Mouse (Mus musculus): ENCODE data around the gene Ahcyl1. TPM values are rescaled to one million over a fixed set of nuclear protein-coding genes. Genes with fewer than 3 reads are reported as not detected.

Ahcyl1 gene
- polyA plus RNA-seq, 1 experiment from 2014 or later: 131 TPM

DNA sequence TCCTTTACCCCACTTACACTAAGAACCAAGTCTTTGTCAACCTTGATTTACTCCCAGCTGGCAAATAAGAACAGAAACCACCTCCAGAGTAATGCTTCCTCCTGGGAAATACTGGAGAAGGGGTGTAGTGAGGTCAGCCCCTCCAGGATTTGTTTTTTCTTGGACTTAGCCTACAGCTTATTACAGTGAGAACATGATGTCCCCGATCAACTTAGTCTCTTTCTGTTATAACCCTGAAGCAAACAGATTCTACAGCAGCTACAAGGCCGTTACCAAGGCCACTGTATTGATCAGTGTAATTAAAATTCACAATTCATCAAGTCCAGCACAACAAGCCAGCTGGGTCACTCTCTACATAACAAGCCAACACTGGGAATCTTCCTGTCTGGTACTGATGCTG is 6.0 kb downstream of the Ahcyl1 start:
- Histone ChIP-seq H3K27ac (no peak overlapping the region), H3K27me3 (ENCODE audit: control insufficient read depth, insufficient read depth, low read length) (no peaks in the 10 kb centered on the region), H3K4me2 (replicated peaks) (0 out of 2 replicates have a peak overlapping the region, but pooled peaks have one; percentile 0), H3K36me3 (replicated peaks; ENCODE audit: control insufficient read depth, insufficient read depth) (no peaks in the 10 kb centered on the region), H3K4me3 (replicated peaks; ENCODE audit: low read length) (no peak overlapping the region), H3K4me1 (replicated peaks; ENCODE audit: control insufficient read depth, insufficient read depth, low read length) (peaks cover 55% of the 10 kb centered on the region), H3K9me3 (ENCODE audit: control insufficient read depth, low read length) (no peaks in the 10 kb centered on the region), H3K9ac (no peak overlapping the region)
- DNase-seq (ENCODE audit: low spot score): no peak
- WGBS: 33% methylated on average over 2 of the region's 2 CpGs
- 0 out of 2 replicates have a peak, but pooled peaks have one; percentile 29 for ATAC-seq (ENCODE audit: low FRiP score)

DNA sequence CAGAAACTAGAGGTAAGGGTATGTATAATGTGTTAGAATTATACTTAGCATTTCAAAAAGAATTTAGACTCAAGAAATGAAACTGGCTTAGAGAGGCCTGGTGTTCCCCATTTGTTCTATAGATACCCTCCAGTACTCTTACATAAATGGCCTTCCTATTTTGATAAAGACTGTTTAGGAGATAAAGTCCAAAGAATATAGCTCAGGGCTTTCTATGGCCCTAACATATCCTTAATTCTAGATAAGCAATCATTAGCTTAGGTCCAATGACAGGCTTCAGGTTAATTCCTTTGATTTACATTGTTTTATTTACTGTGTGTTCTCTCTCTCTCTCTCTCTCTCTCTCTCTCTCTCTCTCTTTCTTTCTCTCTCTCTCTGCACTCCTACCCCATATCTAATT is 7.1 kb downstream of the Ahcyl1 start:
- Histone ChIP-seq H3K27me3 (ENCODE audit: control insufficient read depth, insufficient read depth, low read length) (no peaks in the 10 kb centered on the region), H3K9me3 (ENCODE audit: control insufficient read depth, low read length) (no peaks in the 10 kb centered on the region), H3K27ac (no peak overlapping the region), H3K4me3 (replicated peaks; ENCODE audit: low read length) (no peak overlapping the region), H3K4me1 (replicated peaks; ENCODE audit: control insufficient read depth, insufficient read depth, low read length) (peaks cover 44% of the 10 kb centered on the region), H3K9ac (no peak overlapping the region), H3K36me3 (replicated peaks; ENCODE audit: control insufficient read depth, insufficient read depth) (no peaks in the 10 kb centered on the region; the same call in 1 of the 2 replicates), H3K4me2 (replicated peaks) (no peak overlapping the region)
- DNase-seq (ENCODE audit: low spot score): no peak
- no peak for ATAC-seq (ENCODE audit: low FRiP score)

DNA sequence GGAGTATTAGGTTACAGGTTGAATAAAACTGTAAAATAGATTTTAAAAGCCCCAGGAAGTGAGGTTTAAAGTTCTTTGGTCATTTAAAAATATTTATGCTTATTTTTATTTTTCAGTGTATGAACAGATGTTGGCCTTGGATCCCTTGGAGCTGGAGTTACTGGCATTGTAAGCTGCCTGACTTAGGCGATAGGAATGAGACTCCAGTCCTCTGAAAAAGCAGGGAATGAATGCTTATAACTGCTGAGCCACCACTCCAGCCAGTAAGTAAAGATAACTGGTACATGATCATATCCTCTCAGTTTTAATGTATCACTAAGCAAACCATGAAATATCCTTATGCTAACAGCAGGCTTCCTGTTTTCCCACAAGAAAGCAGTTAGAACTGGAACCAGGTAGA is 8.1 kb downstream of the Ahcyl1 start:
- H3K4me1 ChIP-seq (replicated peaks; ENCODE audit: control insufficient read depth, insufficient read depth, low read length): peaks cover 34% of the 10 kb centered on the region
- DNase-seq (ENCODE audit: low spot score) (no peak), ATAC-seq (ENCODE audit: low FRiP score) (no peak)
- H3K27ac ChIP-seq: no peak overlapping the region
- no peak overlapping the region for H3K9ac ChIP-seq
- H3K27me3 ChIP-seq (ENCODE audit: control insufficient read depth, insufficient read depth, low read length): no peaks in the 10 kb centered on the region
- no peak overlapping the region for H3K4me3 ChIP-seq (replicated peaks; ENCODE audit: low read length)
- H3K9me3 ChIP-seq (ENCODE audit: control insufficient read depth, low read length): no peaks in the 10 kb centered on the region
- WGBS: 69% methylated on average over 1 of the region's 1 CpGs
- no peaks in the 10 kb centered on the region; the same call in 1 of the 2 replicates for H3K36me3 ChIP-seq (replicated peaks; ENCODE audit: control insufficient read depth, insufficient read depth)
- H3K4me2 ChIP-seq (replicated peaks): no peak overlapping the region

DNA sequence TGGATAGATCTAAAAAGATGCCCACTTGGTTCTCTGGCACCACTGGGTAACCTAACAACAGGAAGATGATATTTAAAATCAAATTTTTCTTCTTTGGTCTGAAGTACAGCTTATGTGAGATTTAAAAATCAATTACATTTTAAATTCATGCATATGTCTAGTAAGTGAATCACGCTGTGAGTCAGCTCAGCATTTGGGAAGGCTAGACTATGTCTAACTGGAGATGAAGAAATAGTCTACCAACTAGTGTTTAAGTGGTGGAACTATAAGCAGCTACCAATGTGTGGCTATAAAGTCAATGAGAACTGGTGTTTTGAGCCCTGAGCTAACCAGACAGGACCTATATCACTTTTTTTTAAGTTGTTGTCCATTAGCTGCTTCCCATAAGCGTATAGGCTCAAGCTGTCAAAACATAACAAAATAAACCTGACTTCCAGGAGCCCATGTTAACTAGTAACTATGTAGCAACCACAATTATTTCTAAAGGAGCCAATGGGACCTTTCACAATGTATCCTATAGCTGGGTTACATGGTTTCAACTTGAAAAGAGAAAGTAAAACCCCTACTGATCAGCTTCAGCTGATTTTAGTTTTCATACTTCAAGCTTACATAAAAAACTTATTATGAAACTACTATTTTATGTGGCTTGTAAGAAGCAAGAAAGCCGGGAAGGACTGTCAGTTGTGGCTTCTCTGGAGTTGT is 9.9 kb downstream of the Ahcyl1 start:
- Histone ChIP-seq H3K9ac (no peak overlapping the region), H3K9me3 (ENCODE audit: control insufficient read depth, low read length) (no peaks in the 10 kb centered on the region), H3K27ac (no peak overlapping the region), H3K4me2 (replicated peaks) (no peak overlapping the region), H3K4me3 (replicated peaks; ENCODE audit: low read length) (no peak overlapping the region), H3K27me3 (ENCODE audit: control insufficient read depth, insufficient read depth, low read length) (no peaks in the 10 kb centered on the region), H3K4me1 (replicated peaks; ENCODE audit: control insufficient read depth, insufficient read depth, low read length) (peaks cover 33% of the 10 kb centered on the region), H3K36me3 (replicated peaks; ENCODE audit: control insufficient read depth, insufficient read depth) (no peaks in the 10 kb centered on the region; the same call in 1 of the 2 replicates)
- DNase-seq (ENCODE audit: low spot score) (no peak), ATAC-seq (ENCODE audit: low FRiP score) (no peak)
- WGBS: 89% methylated on average over 3 of the region's 3 CpGs

DNA sequence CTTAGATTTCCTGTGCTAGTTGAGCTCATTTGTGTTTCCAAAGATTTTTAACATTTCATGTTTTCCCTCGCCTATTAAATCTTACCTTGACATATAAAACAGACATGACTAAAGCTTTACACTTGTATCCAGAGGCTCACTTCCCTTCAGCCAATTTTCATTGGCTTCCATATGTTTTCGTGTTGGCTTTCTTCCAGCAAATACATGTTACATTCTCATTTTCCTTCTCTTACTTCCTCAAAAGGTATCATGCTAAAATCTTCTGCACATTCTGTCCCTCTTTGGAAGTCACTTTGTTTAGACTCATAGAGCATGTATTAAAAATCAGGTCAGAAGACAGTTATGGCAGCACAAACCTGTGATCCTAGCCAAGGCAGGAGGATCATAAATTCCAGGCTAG is 10.7 kb downstream of the Ahcyl1 start:
- Histone ChIP-seq H3K4me3 (replicated peaks; ENCODE audit: low read length) (no peak overlapping the region), H3K9ac (no peak overlapping the region), H3K36me3 (replicated peaks; ENCODE audit: control insufficient read depth, insufficient read depth) (no peaks in the 10 kb centered on the region; the same call in 1 of the 2 replicates), H3K4me2 (replicated peaks) (no peak overlapping the region), H3K9me3 (ENCODE audit: control insufficient read depth, low read length) (no peaks in the 10 kb centered on the region), H3K4me1 (replicated peaks; ENCODE audit: control insufficient read depth, insufficient read depth, low read length) (peaks cover 33% of the 10 kb centered on the region), H3K27me3 (ENCODE audit: control insufficient read depth, insufficient read depth, low read length) (no peaks in the 10 kb centered on the region), H3K27ac (no peak overlapping the region)
- DNase-seq (ENCODE audit: low spot score): no peak
- WGBS: 89% methylated on average over 2 of the region's 2 CpGs
- ATAC-seq (ENCODE audit: low FRiP score): no peak

DNA sequence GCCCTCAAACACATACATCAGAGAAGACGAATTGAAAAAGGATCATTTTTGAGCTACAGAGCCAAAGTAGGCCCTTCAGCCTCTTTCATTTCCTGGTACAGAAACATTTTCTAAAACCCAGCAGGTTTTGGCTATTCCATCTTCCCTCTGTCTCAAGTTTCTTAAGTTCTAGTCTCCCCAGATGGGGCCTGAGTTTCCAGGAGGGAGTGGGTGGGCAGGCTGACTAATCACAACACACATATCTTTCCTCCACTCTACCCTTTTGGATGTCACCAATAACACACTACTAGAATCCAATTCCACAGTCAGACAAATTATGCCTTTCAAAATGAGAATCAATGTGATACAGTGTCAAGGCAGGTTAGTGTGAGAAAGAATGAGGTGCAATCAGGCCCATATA is 12.8 kb downstream of the Ahcyl1 start:
- H3K4me3 ChIP-seq (replicated peaks; ENCODE audit: low read length): no peak overlapping the region
- 88% methylated on average over 1 of the region's 1 CpGs for WGBS
- ATAC-seq (ENCODE audit: low FRiP score) (no peak), DNase-seq (ENCODE audit: low spot score) (no peak)
- no peak overlapping the region for H3K27ac ChIP-seq
- no peak overlapping the region for H3K4me2 ChIP-seq (replicated peaks)
- no peaks in the 10 kb centered on the region; the same call in 1 of the 2 replicates for H3K36me3 ChIP-seq (replicated peaks; ENCODE audit: control insufficient read depth, insufficient read depth)
- H3K27me3 ChIP-seq (ENCODE audit: control insufficient read depth, insufficient read depth, low read length): no peaks in the 10 kb centered on the region
- H3K9ac ChIP-seq: no peak overlapping the region
- no peaks in the 10 kb centered on the region for H3K9me3 ChIP-seq (ENCODE audit: control insufficient read depth, low read length)
- peaks cover 27% of the 10 kb centered on the region for H3K4me1 ChIP-seq (replicated peaks; ENCODE audit: control insufficient read depth, insufficient read depth, low read length)

DNA sequence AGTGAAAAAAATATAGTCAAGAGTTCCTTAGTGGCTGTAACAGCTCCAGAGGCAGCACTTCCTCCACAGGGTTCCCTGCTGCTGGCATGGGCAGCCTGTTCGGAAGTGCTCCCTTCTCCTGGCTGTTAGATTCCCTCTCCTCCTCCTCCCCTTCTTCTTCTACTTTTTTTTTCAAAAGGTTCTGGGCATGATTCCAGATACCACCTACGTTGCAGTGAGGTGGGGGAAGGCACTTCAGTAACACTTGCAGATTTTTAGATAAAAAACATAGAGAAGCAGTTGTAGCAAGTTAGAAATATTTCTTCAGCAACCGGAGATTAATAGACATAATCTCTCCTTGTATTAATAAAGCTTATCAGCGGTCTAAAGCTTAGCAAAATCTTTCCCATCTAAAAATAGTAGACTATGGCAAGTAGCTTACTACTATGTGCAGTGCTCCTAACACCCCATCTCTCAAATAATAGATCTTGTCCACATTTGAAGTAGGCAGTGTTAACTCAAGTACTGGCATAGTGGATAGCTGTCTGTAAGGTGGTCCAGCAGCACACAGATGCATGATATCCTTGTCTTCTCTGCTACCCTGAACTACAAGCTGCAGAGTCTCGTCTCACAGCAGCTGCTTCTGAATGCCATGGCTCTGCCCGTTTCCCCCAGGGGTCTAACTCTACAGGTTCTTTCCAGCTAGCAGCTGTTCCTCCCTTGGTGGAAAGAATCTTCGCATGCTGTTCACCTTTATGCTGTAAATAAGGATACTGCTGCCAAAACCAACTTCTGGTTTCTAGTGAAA is 15.4 kb downstream of the Ahcyl1 start:
- DNase-seq (ENCODE audit: low spot score): peak; percentile 57
- WGBS: 30% methylated on average over 7 of the region's 7 CpGs
- Histone ChIP-seq H3K27ac (peak overlapping the region; percentile 45; the same call in 1 of the 2 replicates), H3K27me3 (ENCODE audit: control insufficient read depth, insufficient read depth, low read length) (no peaks in the 10 kb centered on the region), H3K9ac (no peak overlapping the region), H3K4me2 (replicated peaks) (no peak overlapping the region; the same call in 1 of the 2 replicates), H3K4me1 (replicated peaks; ENCODE audit: control insufficient read depth, insufficient read depth, low read length) (peaks cover 27% of the 10 kb centered on the region), H3K36me3 (replicated peaks; ENCODE audit: control insufficient read depth, insufficient read depth) (peaks cover 16% of the 10 kb centered on the region), H3K4me3 (replicated peaks; ENCODE audit: low read length) (no peak overlapping the region), H3K9me3 (ENCODE audit: control insufficient read depth, low read length) (no peaks in the 10 kb centered on the region)
- ATAC-seq (ENCODE audit: low FRiP score): peak; percentile 59; the same call in 1 of the 2 replicates

DNA sequence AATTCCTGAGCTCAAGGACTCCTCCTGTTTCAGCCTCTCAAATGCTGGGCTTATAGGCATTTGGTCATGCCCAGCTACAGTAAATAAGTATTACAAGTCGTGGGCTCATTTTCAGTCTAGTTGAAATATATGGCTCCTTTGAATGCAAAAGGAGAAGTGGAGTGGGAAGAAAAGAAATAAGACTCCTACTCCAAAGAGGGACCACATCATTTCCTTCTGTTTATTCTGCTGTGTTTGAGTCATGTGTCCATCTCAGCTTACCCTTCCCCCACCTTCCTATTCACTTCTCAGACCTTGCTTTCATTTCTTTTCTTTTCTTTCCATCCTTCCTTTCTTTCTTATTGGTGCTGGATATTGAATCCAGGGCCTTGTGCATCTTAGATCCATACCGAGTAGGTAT is 24.9 kb downstream of the Ahcyl1 start:
- no peaks in the 10 kb centered on the region for H3K4me1 ChIP-seq (replicated peaks; ENCODE audit: control insufficient read depth, insufficient read depth, low read length)
- no peak overlapping the region for H3K4me3 ChIP-seq (replicated peaks; ENCODE audit: low read length)
- H3K36me3 ChIP-seq (replicated peaks; ENCODE audit: control insufficient read depth, insufficient read depth): peaks cover 93% of the 10 kb centered on the region
- no peak overlapping the region for H3K27ac ChIP-seq
- ATAC-seq (ENCODE audit: low FRiP score): no peak
- no peak overlapping the region for H3K4me2 ChIP-seq (replicated peaks)
- no peaks in the 10 kb centered on the region for H3K9me3 ChIP-seq (ENCODE audit: control insufficient read depth, low read length)
- 93% methylated on average over 2 of the region's 2 CpGs for WGBS
- DNase-seq (ENCODE audit: low spot score): no peak
- H3K9ac ChIP-seq: no peak overlapping the region
- H3K27me3 ChIP-seq (ENCODE audit: control insufficient read depth, insufficient read depth, low read length): no peaks in the 10 kb centered on the region

DNA sequence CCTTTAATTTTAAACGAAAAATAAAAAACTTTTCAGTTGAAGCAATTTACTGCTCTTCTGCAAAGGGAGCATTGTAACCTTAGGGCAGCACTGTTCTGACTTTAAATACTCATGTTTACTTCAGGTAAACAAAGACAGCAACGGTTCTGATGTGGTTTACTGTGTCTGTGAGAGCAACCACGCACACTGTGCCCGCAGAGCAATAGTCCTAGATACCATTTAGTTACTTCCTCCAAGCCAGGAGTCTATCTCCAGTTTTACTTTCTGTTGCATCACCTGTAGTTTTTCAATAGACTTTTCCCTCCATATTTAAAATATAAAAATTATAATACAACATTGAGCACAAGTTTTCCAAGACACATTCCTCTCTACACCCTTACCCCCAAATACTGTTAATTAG is 25.9 kb downstream of the Ahcyl1 start:
- peaks cover 93% of the 10 kb centered on the region for H3K36me3 ChIP-seq (replicated peaks; ENCODE audit: control insufficient read depth, insufficient read depth)
- ATAC-seq (ENCODE audit: low FRiP score) (no peak), DNase-seq (ENCODE audit: low spot score) (no peak)
- H3K4me3 ChIP-seq (replicated peaks; ENCODE audit: low read length): no peak overlapping the region
- H3K4me1 ChIP-seq (replicated peaks; ENCODE audit: control insufficient read depth, insufficient read depth, low read length): no peaks in the 10 kb centered on the region
- H3K4me2 ChIP-seq (replicated peaks): no peak overlapping the region
- no peaks in the 10 kb centered on the region for H3K27me3 ChIP-seq (ENCODE audit: control insufficient read depth, insufficient read depth, low read length)
- H3K9ac ChIP-seq: no peak overlapping the region
- H3K27ac ChIP-seq: no peak overlapping the region
- no peaks in the 10 kb centered on the region for H3K9me3 ChIP-seq (ENCODE audit: control insufficient read depth, low read length)
- WGBS: 92% methylated on average over 4 of the region's 4 CpGs

Data from hindbrain, embryonic 14.5 days (tissue).